Mouse (Mus musculus): ENCODE results near the gene Bcl7b.

DNA sequence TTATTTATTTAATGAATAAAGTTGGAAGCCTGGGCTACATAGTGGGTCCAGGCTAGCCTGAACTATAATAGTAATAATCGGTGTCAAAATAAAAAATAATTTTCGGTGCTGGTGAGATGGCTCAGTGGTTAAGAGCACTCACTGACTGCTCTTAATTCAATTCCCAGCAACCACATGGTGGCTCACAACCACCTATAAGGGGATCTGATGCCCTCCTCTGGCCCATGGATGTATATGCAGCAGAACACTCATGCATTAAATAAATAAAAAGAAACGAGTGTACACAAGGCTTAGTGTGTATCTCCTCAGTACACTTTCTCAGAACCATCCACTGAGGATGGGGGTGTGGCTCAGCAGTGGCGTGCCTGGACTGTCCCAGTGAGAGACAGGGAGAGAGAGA is 47.3 kb upstream of the Bcl7b start:
- no peak for TF ChIP-seq POLR2A (IDR thresholded peaks at IDR 0.05; ENCODE audit: borderline replicate concordance, insufficient read depth, low read length)
- TF ChIP-seq CTCF (IDR thresholded peaks at IDR 0.05; ENCODE audit: borderline replicate concordance, insufficient read depth, low read depth, low read length), result no peak

Measured in cerebellum, adult 2 months (tissue).